Mouse (Mus musculus): ENCODE measurements around the gene Npnt.

DNA sequence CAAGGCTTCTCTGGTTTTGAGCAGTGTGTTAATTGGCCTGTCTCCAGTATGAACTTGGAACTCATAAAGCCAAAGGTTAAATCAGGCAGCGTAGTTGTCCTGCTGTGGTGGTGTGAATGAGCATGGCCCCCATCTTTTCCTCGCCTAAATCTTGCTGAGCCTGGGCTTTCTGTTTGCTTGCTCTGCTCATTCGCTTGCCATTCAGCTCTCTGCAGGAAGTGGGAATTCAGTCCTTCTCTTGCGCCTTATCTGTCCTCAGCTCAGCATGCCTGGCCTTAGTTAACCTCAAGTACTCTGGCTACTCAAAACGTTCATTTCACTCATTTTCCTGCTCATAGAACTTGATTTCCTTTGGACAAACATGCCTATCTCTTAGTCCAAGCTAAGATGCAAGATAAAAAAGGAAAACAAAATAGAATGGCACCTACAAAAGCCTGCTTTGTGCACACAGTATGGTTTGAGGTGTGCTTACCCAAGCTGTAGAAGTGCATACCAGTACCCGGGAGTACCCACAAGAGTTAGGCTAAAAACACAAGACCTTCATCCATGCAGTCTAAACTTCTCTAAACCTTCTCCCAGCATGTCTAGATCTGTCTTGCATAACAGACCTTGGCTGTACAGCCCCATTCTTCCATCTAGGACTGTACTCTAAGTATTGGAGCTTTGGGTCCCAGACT, 114.8 kb downstream of the Npnt start:
- TF ChIP-seq GATA1 (IDR thresholded peaks at IDR 0.05; ENCODE audit: borderline replicate concordance, low read length) (no peak), FLI1 (IDR thresholded peaks at IDR 0.05; ENCODE audit: low read length) (no peak)
